Mouse (Mus musculus) mouse trophoblast stem cell (cell line): ENCODE data around the gene Setd3.

Experiments used
- in situ Hi-C, 2 experiments: fragments of 300-500 bp; cut with MseI, MboI; formaldehyde crosslinking; loops; 2 replicates in 1 of 2; 3 replicates in 1 of 2; pipeline ENCODE4 v1.15.1; 2025

Gene Setd3

DNA sequence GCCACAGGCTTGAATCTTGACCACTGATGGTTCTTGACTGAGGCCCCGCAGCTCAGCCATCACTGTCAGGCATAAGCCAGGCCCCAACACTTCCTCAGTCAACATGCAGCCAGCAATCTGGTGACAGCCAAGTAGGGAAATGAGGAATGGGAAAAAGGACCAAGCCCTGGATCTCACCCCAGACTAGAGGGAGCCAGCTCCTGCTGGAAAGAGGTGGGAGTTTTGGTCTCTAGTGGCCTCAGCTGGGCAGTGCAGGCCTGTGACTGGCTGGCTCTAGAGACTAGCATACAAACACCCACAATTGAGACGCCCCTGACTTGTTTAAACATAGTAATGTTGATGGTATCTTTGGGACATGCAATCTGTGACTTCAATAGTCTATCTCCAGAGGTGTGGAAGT lies 91.6 kb downstream of the Setd3 start:
- in situ Hi-C loops: no loop called here

- in situ Hi-C loops: no loop called here
These were observed 100.9 kb downstream of the Setd3 start for GRCm38 (mm10) chr12:108078122-108078752.

DNA sequence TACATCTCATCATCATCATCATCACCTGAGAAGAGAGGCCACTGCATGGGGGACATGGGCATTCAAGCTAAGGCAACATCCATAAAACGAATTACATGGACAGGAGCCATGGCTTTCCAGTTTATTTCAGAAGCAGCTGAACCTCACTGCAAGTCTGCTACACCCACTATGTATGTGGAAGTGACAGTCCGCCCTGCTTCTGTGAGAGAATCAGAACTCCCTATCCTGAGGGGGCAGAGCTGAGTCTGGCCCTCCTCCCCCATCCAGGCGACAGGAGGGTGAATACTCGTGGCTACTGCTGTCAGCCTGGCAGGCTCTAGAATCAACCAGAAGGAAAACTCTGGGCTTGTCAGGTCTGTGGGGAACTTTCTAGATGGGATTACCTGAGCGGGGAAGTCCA lies 106.2 kb downstream of the Setd3 start:
- in situ Hi-C loops: no loop called here

- in situ Hi-C loops: no loop called here
These were observed 108.1 kb downstream of the Setd3 start for GRCm38 (mm10) chr12:108070685-108071662.

DNA sequence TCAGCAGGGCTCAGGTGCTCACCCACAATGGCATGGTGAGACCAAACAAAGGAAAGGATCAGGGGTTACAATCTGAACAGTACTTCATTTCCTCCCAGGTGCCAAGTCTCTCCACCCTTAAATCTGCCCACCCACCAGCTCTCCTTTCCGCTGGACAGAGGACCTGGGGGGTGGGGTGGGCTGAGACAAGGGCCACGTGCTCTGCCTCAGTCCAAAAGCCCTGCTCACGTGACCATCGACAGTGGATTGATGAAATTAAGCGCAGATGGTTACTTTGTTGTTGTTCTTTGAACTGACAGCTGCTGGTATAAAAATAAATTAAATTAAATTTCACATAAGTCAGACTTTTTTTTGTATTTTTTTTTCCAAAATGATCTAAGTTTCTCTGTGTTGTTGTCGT lies 109.6 kb downstream of the Setd3 start:
- in situ Hi-C loops: no loop called here

- in situ Hi-C loops: no loop called here
These were observed 111.2 kb downstream of the Setd3 start for GRCm38 (mm10) chr12:108067811-108068375.

GRCm38 (mm10) chr12:108067231-108067630 lies 111.9 kb downstream of the Setd3 start:
- in situ Hi-C loops: no loop called here

DNA sequence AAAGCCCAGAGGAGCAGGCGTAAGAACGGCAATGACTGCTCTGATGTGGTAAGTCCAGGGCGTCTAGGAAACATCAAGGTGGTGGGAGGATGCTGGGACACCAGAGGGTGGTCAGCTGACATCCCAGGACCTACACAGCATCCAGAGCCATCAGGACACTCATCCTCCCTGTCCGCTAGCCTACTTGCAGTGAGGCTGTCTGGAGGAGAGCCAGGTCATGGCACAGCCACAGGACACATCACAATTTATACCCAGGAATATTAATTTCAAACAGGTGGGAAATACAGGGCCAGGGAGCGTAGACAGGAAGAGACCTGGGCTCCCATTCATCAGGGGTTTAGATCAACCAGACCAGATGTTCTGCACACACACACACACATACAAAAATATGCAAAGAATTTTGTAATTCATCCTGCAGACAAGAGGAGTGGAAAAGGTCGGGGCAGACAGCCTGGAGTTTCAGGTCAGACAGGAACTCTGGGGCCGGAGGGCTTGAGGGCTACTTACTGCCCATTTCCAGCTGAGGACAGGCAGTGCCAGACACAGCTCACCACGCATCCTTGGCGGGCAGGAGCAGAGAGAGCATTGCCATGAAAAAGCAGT lies 114.6 kb downstream of the Setd3 start:
- in situ Hi-C loops: no loop called here

GRCm38 (mm10) chr12:108063986-108064385 lies 115.1 kb downstream of the Setd3 start:
- in situ Hi-C loops: no loop called here

GRCm38 (mm10) chr12:108062137-108062536 lies 117.0 kb downstream of the Setd3 start:
- in situ Hi-C loops: no loop called here

GRCm38 (mm10) chr12:108061661-108062060 lies 117.5 kb downstream of the Setd3 start:
- in situ Hi-C loops: no loop called here
